Mouse (Mus musculus): ENCODE results near the gene Mfsd6l. TPM values are rescaled to one million over a fixed set of nuclear protein-coding genes. Genes with fewer than 3 reads are reported as not detected.

Gene Mfsd6l
- total RNA-seq, 2 experiments from 2014 or later, result 0.23 TPM; not detected in 1

DNA sequence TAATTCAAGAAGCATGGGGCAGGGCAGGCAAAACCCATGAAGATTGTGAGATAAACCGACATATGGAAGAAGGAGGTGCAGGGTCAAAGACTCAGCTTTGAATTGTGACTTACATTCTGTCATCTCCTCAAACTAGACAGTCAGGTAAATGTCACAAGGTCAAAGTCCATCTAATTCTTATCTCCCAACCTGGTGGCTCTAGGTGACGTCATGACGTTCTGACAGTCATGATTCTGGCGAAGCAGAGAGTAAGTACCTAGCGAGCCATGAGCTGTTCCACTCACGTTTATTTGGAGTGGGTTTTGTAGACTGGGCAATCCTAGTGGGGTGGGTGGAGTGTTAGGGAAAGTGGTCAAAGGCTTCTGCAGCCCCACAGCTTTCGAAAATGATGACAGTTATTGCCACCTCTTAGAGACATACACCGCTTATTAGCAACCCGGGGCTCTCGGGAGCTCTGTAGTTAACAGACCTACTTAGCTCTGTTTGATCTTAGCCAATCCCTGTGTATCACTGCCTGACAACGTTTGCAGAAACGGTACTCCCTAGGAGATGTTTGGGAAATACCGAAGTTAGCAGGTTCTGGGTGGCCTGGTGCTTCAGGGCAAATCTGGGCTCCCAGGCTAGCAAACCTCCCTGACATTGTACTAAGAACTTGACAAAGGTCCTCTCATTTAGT lies 8.5 kb downstream of the Mfsd6l start:
- no peak overlapping the region for H3K4me3 ChIP-seq
- TF ChIP-seq CTCF (conservative IDR thresholded peaks at IDR 0.05), result no peak
- DNase-seq (ENCODE audit: low spot score in 2 of 2), result no peak
- H3K27ac ChIP-seq, result no peak overlapping the region

- no peak for DNase-seq (ENCODE audit: low spot score in 2 of 2)
- Histone ChIP-seq H3K4me3 (no peak overlapping the region), H3K27ac (no peak overlapping the region)
- TF ChIP-seq CTCF (conservative IDR thresholded peaks at IDR 0.05), result no peak
Observed at GRCm38 (mm10) chr11:68565032-68565429, 9.0 kb downstream of the Mfsd6l start.

DNA sequence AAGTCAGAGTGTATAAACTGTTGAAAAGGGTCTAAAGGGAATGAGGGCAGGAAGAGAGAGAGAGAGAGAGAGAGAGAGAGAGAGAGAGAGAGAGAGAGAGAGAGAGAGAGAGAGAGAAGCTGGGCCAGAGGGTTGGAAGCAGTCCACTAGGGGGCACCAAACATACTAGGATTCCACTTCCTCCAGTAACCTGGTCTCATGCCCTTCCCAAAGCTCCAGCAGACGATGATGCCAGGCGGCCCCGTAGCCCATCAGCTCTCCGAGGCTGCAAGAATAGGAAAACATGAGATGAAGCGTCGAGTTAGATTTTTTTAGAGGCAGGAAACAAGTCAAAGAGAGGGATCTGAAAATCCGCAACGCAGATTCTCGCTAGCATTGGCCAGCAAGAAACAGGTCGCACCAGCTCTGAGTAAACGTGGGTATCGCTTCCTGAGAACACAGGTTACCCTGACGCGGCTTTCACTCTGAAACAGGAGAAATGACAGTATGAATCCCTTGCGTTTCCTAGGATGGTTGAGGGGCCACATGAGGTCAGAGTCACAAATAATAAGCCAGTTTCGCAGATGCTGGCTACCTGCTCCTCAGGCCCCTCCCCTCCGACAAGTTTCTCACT lies 10.6 kb downstream of the Mfsd6l start:
- TF ChIP-seq CTCF (conservative IDR thresholded peaks at IDR 0.05), result peak; percentile 75
- Histone ChIP-seq H3K4me3 (peak overlapping the region; percentile 52), H3K27ac (peak overlapping the region; percentile 32; the same call in 1 of the 2 replicates)
- peak; percentile 85 to 86 for DNase-seq (ENCODE audit: low spot score in 2 of 2)

DNA sequence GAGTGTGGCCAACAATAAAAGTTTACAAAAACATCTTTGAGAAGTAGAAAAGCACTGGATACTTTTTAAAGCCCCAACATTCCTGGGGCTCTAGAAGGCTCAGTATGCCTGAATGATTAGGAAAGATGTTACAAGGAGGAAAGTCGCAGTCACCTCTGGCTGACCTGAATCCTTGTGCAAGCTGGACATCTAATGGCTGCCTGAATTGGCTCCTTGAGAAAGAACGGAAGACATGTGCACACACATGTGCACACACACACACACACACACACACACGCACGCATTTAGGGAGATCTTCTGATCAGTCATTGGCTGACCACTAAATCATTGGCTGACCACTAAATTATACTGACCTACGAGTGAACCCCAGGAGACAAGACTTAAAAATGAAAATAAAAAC lies 14.9 kb downstream of the Mfsd6l start:
- Histone ChIP-seq H3K4me3 (no peak overlapping the region), H3K27ac (no peak overlapping the region)
- DNase-seq (ENCODE audit: low spot score in 2 of 2), result no peak
- TF ChIP-seq CTCF (conservative IDR thresholded peaks at IDR 0.05), result no peak

GRCm38 (mm10) chr11:68577076-68577475 lies 21.1 kb downstream of the Mfsd6l start:
- DNase-seq (ENCODE audit: low spot score in 2 of 2), result no peak
- no peak overlapping the region for H3K27ac ChIP-seq
- H3K4me3 ChIP-seq, result no peak overlapping the region
- no peak for TF ChIP-seq CTCF (conservative IDR thresholded peaks at IDR 0.05)

- peak overlapping the region; percentile 9; the same call in 1 of the 2 replicates for H3K27ac ChIP-seq
- peak; percentile 38 for TF ChIP-seq CTCF (conservative IDR thresholded peaks at IDR 0.05)
- peak; percentile 44 to 45 for DNase-seq (ENCODE audit: low spot score in 2 of 2)
- H3K4me3 ChIP-seq, result no peak overlapping the region
Observed at GRCm38 (mm10) chr11:68579462-68579881, 23.5 kb downstream of the Mfsd6l start.

- H3K27ac ChIP-seq, result no peak overlapping the region
- H3K4me3 ChIP-seq, result no peak overlapping the region
- no peak for DNase-seq (ENCODE audit: low spot score in 2 of 2)
- no peak for TF ChIP-seq CTCF (conservative IDR thresholded peaks at IDR 0.05)
Observed at GRCm38 (mm10) chr11:68580566-68580965, 24.6 kb downstream of the Mfsd6l start.

DNA sequence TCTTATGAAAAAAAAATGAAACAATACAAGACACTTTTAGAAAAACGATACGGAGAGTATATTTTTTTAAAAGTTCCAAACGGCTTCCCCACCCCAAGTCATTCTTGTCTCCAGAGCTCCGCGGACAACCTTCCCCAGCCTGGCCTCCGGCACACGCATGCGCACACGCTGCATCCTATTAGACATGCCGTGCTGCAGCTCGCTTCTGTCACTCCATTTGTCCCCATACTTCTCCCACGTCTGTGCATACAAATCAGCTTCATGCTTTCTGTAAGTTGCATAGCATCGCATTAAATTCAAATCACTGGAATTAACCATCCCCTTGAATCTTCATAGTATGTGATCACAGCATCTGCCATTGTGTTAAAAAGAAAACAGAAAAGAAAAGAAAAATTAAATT lies 27.2 kb downstream of the Mfsd6l start:
- Histone ChIP-seq H3K27ac (peak overlapping the region; percentile 71), H3K4me3 (peak overlapping the region; percentile 22)

DNA sequence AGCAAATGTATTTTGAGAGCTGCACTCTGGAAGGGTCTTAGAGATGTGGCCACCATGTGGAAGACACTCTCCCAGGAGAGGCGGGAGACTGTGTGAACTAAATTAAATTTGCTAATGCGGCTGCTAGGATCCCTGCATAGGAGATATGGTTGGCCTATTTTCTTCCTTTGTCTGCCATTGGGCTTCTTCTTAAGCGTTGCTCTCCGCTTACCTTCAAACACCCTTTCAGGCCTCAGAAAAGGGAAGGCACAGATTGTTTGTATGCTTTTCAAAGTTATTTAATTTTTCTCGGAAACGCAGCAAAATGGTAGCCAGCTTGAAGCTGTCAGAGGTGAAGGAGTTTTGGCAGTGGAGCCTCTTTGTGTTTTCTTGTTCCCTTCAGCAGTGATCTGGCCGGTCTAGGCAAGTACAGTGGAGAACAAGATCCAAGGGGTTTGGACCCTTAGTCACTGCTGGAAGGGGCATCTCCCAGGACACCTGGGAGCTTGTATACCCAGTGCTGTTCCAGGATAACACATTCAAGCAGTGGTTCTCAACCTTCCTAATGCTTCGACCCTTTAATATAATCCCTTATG lies 28.0 kb downstream of the Mfsd6l start:
- DNase-seq (ENCODE audit: low spot score in 2 of 2), result no peak
- TF ChIP-seq CTCF (conservative IDR thresholded peaks at IDR 0.05), result no peak
- Histone ChIP-seq H3K4me3 (no peak overlapping the region), H3K27ac (peak overlapping the region; percentile 71)

More for the DNA sequence above, 27.2 kb downstream of the Mfsd6l start:
- TF ChIP-seq CTCF (conservative IDR thresholded peaks at IDR 0.05), result no peak
- peak; percentile 69 to 78 for DNase-seq (ENCODE audit: low spot score in 2 of 2)

DNA sequence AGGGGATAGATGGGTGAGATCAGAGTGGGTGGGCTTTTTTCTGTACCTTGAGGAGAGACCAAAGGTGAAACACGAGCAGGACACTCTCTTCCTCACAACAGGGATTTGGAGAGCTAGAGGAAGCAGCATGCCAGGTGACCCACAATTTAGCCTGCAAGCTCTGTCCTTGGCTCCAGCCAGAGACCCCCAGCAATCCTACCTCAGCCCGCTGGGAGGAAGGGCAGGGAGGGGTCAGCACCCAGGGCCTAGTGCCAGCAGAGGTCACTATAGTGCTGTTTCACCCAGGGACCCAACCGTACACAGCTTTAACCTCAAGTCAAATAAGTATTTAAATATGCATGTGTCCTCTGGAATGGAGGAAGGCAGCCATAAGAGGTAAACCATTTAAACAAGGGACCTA lies 29.9 kb downstream of the Mfsd6l start:
- DNase-seq (ENCODE audit: low spot score in 2 of 2), result no peak
- no peak overlapping the region for H3K27ac ChIP-seq
- H3K4me3 ChIP-seq, result no peak overlapping the region
- TF ChIP-seq CTCF (conservative IDR thresholded peaks at IDR 0.05), result peak; percentile 50

DNA sequence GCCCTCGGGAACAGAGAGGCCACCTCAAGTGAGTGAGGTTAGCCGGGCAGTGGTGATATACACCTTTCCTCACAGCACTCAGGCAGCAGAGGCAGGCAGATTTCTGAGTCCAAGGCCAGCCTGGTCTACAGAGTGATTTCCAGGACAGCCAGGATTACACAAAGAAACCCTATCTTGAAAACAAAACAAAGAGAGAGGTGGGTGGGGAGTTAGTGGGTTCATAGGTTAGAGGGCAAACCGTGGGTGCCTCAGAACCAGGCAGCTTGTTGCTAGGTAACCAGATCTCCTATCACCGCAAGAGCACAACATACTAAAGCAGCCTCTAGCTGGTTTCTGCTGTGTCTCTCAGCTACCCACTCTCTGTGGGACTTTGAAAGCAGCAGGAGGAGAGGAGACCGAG lies 30.7 kb downstream of the Mfsd6l start, which contains the start of gene Ccdc42:
Gene Ccdc42, plus strand, starts transcription at position 301 of the 400 bp plus-strand sequence.
- no peak for DNase-seq (ENCODE audit: low spot score in 2 of 2)
- no peak within 1 kb of the TSS for H3K4me3 ChIP-seq
- H3K27ac ChIP-seq, result no peak within 1 kb of the TSS
- no peak for TF ChIP-seq CTCF (conservative IDR thresholded peaks at IDR 0.05)

DNA sequence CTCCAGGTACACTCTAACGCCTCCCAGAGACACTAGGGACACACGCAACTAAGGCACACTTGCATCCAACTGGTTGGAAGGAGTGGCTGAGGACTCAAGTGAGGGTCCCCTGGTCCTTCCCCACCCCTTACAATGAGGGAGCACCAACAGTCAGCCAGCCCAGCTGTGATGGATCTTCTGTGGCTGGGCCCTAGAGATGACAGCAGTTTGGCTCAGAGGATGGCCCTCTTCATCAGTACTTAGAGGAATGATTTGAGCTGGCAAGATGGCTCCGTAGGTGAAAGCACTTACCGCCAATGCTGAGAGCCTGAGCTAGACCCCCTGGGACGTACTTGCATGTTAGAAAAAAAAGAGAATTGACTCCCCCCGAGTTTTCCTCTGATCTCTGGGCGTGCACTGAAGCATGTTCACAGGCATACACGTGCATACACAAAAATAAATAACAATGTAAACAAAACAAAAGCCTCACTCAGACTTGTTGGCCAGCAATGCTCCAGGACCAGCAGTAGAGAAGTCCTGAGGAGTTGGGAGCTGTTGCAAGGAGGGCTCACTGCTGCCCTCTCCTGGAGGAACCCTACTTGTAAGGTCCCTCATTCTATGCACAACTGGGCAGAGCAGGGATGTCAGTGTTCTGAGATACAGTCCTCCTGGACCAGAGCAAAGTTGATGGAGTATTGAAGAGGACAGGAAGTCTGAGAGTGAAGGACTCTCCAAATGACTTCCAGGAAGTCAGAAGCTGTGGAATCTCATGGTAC lies 33.2 kb downstream of the Mfsd6l start:
- Histone ChIP-seq H3K4me3 (no peak overlapping the region), H3K27ac (no peak overlapping the region)
- peak; percentile 69 to 86 for DNase-seq (ENCODE audit: low spot score in 2 of 2)
- peak; percentile 95 for TF ChIP-seq CTCF (conservative IDR thresholded peaks at IDR 0.05)

GRCm38 (mm10) chr11:68591708-68592107 lies 35.7 kb downstream of the Mfsd6l start:
- no peak overlapping the region for H3K4me3 ChIP-seq
- no peak for TF ChIP-seq CTCF (conservative IDR thresholded peaks at IDR 0.05)
- no peak for DNase-seq (ENCODE audit: low spot score in 2 of 2)
- H3K27ac ChIP-seq, result no peak overlapping the region

Measured in layer of hippocampus, adult 2 months (tissue).